Mouse (Mus musculus) small intestine, adult 2 months (tissue): Measurements from ENCODE around the gene Olfr1014.

Experiments used
- CTCF ChIP-seq: fragments of 200-500 bp; IDR thresholded peaks from 2 replicates; pipeline ENCODE4 v1.5.1; 2012; ENCODE audit warnings: low read depth, mild to moderate bottlenecking, control low read depth, inconsistent platforms, low read length, moderate library complexity, mixed read lengths; ENCODE audit not compliant: insufficient replicate concordance, insufficient read length; ENCODE audit errors: extremely low read depth
- POLR2A ChIP-seq: fragments of 200-500 bp; IDR thresholded peaks from 2 replicates; pipeline ENCODE4 v1.6.1; 2012; ENCODE audit warnings: low read depth, mild to moderate bottlenecking, control low read depth, inconsistent platforms, low read length, moderate library complexity

DNA sequence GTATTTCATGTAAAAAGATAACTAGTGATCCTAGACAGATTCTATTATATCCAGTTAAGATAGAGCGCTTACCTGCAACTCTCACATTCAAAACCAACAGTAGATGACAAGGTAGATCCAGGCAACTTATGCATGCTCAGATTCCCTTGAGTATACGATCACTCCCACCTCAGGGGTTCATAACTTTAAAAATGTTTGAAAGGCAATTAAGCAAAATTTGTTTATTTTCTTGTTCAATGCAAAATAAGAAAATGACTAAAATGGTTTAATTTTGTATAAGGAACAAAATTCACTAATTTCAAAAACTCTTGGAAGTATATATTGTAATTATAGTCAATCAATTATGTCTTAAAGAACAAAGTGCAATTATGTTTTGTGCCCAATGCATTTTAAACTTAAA, 29.9 kb downstream of the Olfr1014 start, which contains the start of gene Olfr1016:
- no peak for TF ChIP-seq POLR2A
- no peak for TF ChIP-seq CTCF
